Mouse (Mus musculus): ENCODE measurements around the gene Slc26a9. TPM values are rescaled to one million over a fixed set of nuclear protein-coding genes. Genes with fewer than 3 reads are reported as not detected.

Gene Slc26a9
- not detected in 3 replicates for total RNA-seq (2017)

GRCm38 (mm10) chr1:131743868-131744464 lies at the start of gene Slc26a9:
Slc26a9 (plus strand) TSS chr1:131744022.
- no peak for ATAC-seq (replicated peaks; ENCODE audit: insufficient number of reproducible peaks, low FRiP score, low TSS enrichment, poor library complexity, severe bottlenecking)

GRCm38 (mm10) chr1:131695308-131695707 lies 48.5 kb upstream of the Slc26a9 start:
- ATAC-seq (replicated peaks; ENCODE audit: insufficient number of reproducible peaks, low FRiP score, low TSS enrichment, poor library complexity, severe bottlenecking) = no peak

GRCm38 (mm10) chr1:131696325-131696724 lies 47.5 kb upstream of the Slc26a9 start:
- no peak for ATAC-seq (replicated peaks; ENCODE audit: insufficient number of reproducible peaks, low FRiP score, low TSS enrichment, poor library complexity, severe bottlenecking)

GRCm38 (mm10) chr1:131698770-131699169 lies 45.1 kb upstream of the Slc26a9 start:
- no peak for ATAC-seq (replicated peaks; ENCODE audit: insufficient number of reproducible peaks, low FRiP score, low TSS enrichment, poor library complexity, severe bottlenecking)

- ATAC-seq (replicated peaks; ENCODE audit: insufficient number of reproducible peaks, low FRiP score, low TSS enrichment, poor library complexity, severe bottlenecking) = no peak
These were observed 44.2 kb upstream of the Slc26a9 start for GRCm38 (mm10) chr1:131699642-131700041.

GRCm38 (mm10) chr1:131700447-131700846 lies 43.4 kb upstream of the Slc26a9 start:
- peak; percentile 89 for ATAC-seq (replicated peaks; ENCODE audit: insufficient number of reproducible peaks, low FRiP score, low TSS enrichment, poor library complexity, severe bottlenecking)

- no peak for ATAC-seq (replicated peaks; ENCODE audit: insufficient number of reproducible peaks, low FRiP score, low TSS enrichment, poor library complexity, severe bottlenecking)
These were observed 42.4 kb upstream of the Slc26a9 start for GRCm38 (mm10) chr1:131701391-131701790.

GRCm38 (mm10) chr1:131702094-131702766 lies 41.6 kb upstream of the Slc26a9 start:
- ATAC-seq (replicated peaks; ENCODE audit: insufficient number of reproducible peaks, low FRiP score, low TSS enrichment, poor library complexity, severe bottlenecking) = 0 out of 2 replicates have a peak, but pooled peaks have one; percentile 28

- peak; percentile 58 for ATAC-seq (replicated peaks; ENCODE audit: insufficient number of reproducible peaks, low FRiP score, low TSS enrichment, poor library complexity, severe bottlenecking)
These were observed 40.3 kb upstream of the Slc26a9 start for GRCm38 (mm10) chr1:131703482-131703881.

- ATAC-seq (replicated peaks; ENCODE audit: insufficient number of reproducible peaks, low FRiP score, low TSS enrichment, poor library complexity, severe bottlenecking) = 0 out of 2 replicates have a peak, but pooled peaks have one; percentile 45
These were observed 35.5 kb upstream of the Slc26a9 start for GRCm38 (mm10) chr1:131708338-131708737.

- ATAC-seq (replicated peaks; ENCODE audit: insufficient number of reproducible peaks, low FRiP score, low TSS enrichment, poor library complexity, severe bottlenecking) = no peak
These were observed 32.3 kb upstream of the Slc26a9 start for GRCm38 (mm10) chr1:131711518-131711917.

- ATAC-seq (replicated peaks; ENCODE audit: insufficient number of reproducible peaks, low FRiP score, low TSS enrichment, poor library complexity, severe bottlenecking) = 0 out of 2 replicates have a peak, but pooled peaks have one; percentile 45
These were observed 31.4 kb upstream of the Slc26a9 start for GRCm38 (mm10) chr1:131712386-131712785.

- ATAC-seq (replicated peaks; ENCODE audit: insufficient number of reproducible peaks, low FRiP score, low TSS enrichment, poor library complexity, severe bottlenecking) = no peak
These were observed 29.2 kb upstream of the Slc26a9 start for GRCm38 (mm10) chr1:131714388-131715337.

- ATAC-seq (replicated peaks; ENCODE audit: insufficient number of reproducible peaks, low FRiP score, low TSS enrichment, poor library complexity, severe bottlenecking) = no peak
These were observed 24.7 kb upstream of the Slc26a9 start for GRCm38 (mm10) chr1:131718952-131719694.

- ATAC-seq (replicated peaks; ENCODE audit: insufficient number of reproducible peaks, low FRiP score, low TSS enrichment, poor library complexity, severe bottlenecking) = no peak
These were observed 21.8 kb upstream of the Slc26a9 start for GRCm38 (mm10) chr1:131721989-131722388.

GRCm38 (mm10) chr1:131723549-131723948 lies 20.3 kb upstream of the Slc26a9 start:
- no peak for ATAC-seq (replicated peaks; ENCODE audit: insufficient number of reproducible peaks, low FRiP score, low TSS enrichment, poor library complexity, severe bottlenecking)

GRCm38 (mm10) chr1:131726586-131726985 lies 17.2 kb upstream of the Slc26a9 start:
- ATAC-seq (replicated peaks; ENCODE audit: insufficient number of reproducible peaks, low FRiP score, low TSS enrichment, poor library complexity, severe bottlenecking) = no peak

GRCm38 (mm10) chr1:131730639-131731437 lies 13.0 kb upstream of the Slc26a9 start:
- no peak for ATAC-seq (replicated peaks; ENCODE audit: insufficient number of reproducible peaks, low FRiP score, low TSS enrichment, poor library complexity, severe bottlenecking)

All from monocyte, adult 5-6 weeks (primary cell).